Mouse (Mus musculus) G1E (cell line): ENCODE data around the gene Hsd17b6.

Experiments used
- CTCF ChIP-seq: IDR thresholded peaks from 2 replicates; pipeline ENCODE4 v1.5.1; 2012; ENCODE audit warnings: low read depth, low read length, inconsistent platforms, mixed read lengths
- GATA1 ChIP-seq: IDR thresholded peaks from 2 replicates; pipeline ENCODE4 v1.6.1; 2012; ENCODE audit warnings: borderline replicate concordance, low read length, inconsistent platforms, mixed read lengths
- TAL1 ChIP-seq: conservative IDR thresholded peaks from 2 replicates; pipeline ENCODE4 v1.6.1; 2012; ENCODE audit warnings: low read depth, low read length, inconsistent platforms, mixed read lengths

DNA sequence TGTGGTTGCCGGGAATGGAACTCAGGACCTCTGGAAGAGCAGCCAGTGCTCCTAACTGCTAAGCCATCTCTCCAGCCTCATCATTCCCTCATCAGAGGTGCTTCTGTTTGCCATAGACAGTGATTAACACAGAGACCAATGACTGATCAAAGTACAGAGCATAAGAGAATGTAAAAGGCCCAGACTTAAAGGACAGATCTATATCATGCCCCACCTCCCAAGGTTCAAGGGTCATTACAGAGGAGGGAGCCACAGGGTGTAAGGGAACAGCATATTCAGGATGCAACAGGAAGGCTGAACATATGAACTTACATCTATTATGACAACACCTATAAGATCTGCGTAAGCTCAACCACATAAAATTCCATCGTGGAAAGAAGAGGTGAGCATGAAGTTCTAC lies 10.7 kb downstream of the Hsd17b6 start:
- TF ChIP-seq CTCF, result no peak
- TF ChIP-seq GATA1, result no peak
- no peak for TF ChIP-seq TAL1
